Mouse (Mus musculus) cerebellum, adult 2 months (tissue): ENCODE results near the gene 1700061G19Rik. TPM values are rescaled to one million over a fixed set of nuclear protein-coding genes. Genes with fewer than 3 reads are reported as not detected.

ENCODE experiments used
- DNase-seq, 2 experiments: peaks; one replicate each; pipeline ENCODE4 v3.0.0; 2021
- H3K27ac ChIP-seq: fragments of 200-500 bp; 2 replicates; pipeline ENCODE4 v1.5.1; 2012; ENCODE audit warnings: low read length, control low read depth, inconsistent platforms; ENCODE audit not compliant: insufficient read depth
- H3K27me3 ChIP-seq: fragments of 200-500 bp; 2 replicates; pipeline ENCODE4 v1.6.1; 2012; ENCODE audit warnings: inconsistent platforms, mild to moderate bottlenecking, low read length, moderate library complexity; ENCODE audit not compliant: control insufficient read depth, insufficient read depth
- H3K4me1 ChIP-seq: fragments of 200-500 bp; 2 replicates; pipeline ENCODE4 v1.6.1; 2011; ENCODE audit warnings: low read length; ENCODE audit not compliant: control insufficient read depth, insufficient read depth
- H3K4me3 ChIP-seq: fragments of 200-500 bp; replicated peaks from 2 replicates; pipeline ENCODE3; 2011; ENCODE audit warnings: mild to moderate bottlenecking, low read depth, low read length, control low read depth; ENCODE audit not compliant: insufficient read depth
- CTCF ChIP-seq: fragments of 200-500 bp; IDR thresholded peaks from 2 replicates; pipeline ENCODE4 v1.5.1; 2011; ENCODE audit warnings: low read depth, mild to moderate bottlenecking, control low read depth, low read length, moderate library complexity, borderline replicate concordance; ENCODE audit not compliant: insufficient read depth
- POLR2A ChIP-seq: fragments of 200-500 bp; IDR thresholded peaks from 2 replicates; pipeline ENCODE4 v1.6.1; 2011; ENCODE audit warnings: low read length, control low read depth, borderline replicate concordance; ENCODE audit not compliant: insufficient read depth
- WGBS: fragments of 180-500 bp; shearing (Covaris S2); methylation state at CpG from one replicate; pipeline ENCODE4 v1.1.7; 2018; 5-methylcytosine and 5-hydroxymethylcytosine counted together
- polyA plus RNA-seq: library from polyadenylated mRNA; depleted of rRNA; stranded (reverse); fragments of >200 nt; gene quantifications from 2 replicates; pipeline ENCODE4 v1.2.3, GENCODE M21; 2012

1700061G19Rik gene
- polyA plus RNA-seq, 1 experiment = not detected

- H3K27ac ChIP-seq = no peak overlapping the region
- no peaks in the 10 kb centered on the region for H3K4me1 ChIP-seq
- WGBS = 69% methylated on average over 3 of the region's 3 CpGs
- DNase-seq = no peak
- no peak overlapping the region for H3K4me3 ChIP-seq
- TF ChIP-seq CTCF (no peak), POLR2A (no peak)
- no peaks in the 10 kb centered on the region for H3K27me3 ChIP-seq
These were observed 19.9 kb upstream of the 1700061G19Rik start for GRCm38 (mm10) chr17:56855421-56855820.

- H3K27me3 ChIP-seq = no peaks in the 10 kb centered on the region
- H3K27ac ChIP-seq = no peak overlapping the region
- TF ChIP-seq POLR2A (no peak), CTCF (peak; percentile 74)
- no peaks in the 10 kb centered on the region for H3K4me1 ChIP-seq
- DNase-seq = peak; percentile 32 to 46
- 47% methylated on average over 4 of the region's 4 CpGs for WGBS
- no peak overlapping the region for H3K4me3 ChIP-seq
These were observed 17.1 kb upstream of the 1700061G19Rik start for GRCm38 (mm10) chr17:56858216-56858615.

DNA sequence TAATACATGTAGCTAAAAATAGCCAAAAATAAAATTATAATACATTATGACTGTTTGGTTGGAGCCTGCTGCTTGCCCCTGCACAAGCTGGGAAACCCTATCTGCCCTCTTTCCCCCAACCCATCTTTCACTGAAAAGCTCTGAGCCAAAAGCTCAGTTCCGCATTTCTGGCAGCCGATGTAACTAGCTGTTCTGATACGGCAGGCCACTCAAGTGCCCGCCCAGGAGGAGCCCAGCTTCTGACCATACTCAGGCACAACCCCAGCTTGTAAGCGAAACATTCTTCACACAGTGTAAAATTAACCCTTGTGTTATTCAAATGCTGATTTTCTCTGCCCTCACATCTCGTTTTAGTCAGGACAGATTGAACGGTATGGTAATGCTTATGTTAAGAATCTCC lies 16.4 kb upstream of the 1700061G19Rik start:
- H3K4me1 ChIP-seq = no peaks in the 10 kb centered on the region
- 21% methylated on average over 7 of the region's 7 CpGs for WGBS
- TF ChIP-seq CTCF (no peak), POLR2A (no peak)
- no peak for DNase-seq
- H3K27ac ChIP-seq = no peak overlapping the region
- no peaks in the 10 kb centered on the region for H3K27me3 ChIP-seq
- no peak overlapping the region for H3K4me3 ChIP-seq

DNA sequence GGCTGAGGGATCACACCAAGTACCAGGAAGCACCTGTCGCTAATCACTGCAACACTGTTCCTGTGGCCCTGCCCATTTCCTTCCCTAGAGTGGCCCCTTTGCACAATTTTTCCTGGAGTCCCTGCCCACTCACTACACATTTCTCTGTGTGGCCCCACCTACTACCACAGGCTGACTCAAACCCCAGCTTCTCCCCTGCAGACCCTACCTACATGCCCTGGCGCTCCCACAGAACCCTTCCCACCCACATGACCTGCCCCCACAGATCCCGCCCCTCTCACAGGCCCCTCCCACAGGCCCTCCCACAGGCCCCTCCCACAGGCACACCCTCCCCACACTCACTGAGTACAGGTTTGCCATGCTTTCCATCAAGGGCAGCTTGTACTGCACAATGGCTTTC lies 14.1 kb upstream of the 1700061G19Rik start:
- Histone ChIP-seq H3K27me3 (no peaks in the 10 kb centered on the region), H3K4me1 (no peaks in the 10 kb centered on the region), H3K27ac (no peak overlapping the region), H3K4me3 (no peak overlapping the region)
- WGBS = 70% methylated on average over 3 of the region's 3 CpGs
- TF ChIP-seq CTCF (no peak), POLR2A (no peak)
- no peak for DNase-seq

GRCm38 (mm10) chr17:56866071-56866470 lies 9.2 kb upstream of the 1700061G19Rik start:
- Histone ChIP-seq H3K27me3 (no peaks in the 10 kb centered on the region), H3K27ac (no peak overlapping the region), H3K4me1 (no peaks in the 10 kb centered on the region), H3K4me3 (no peak overlapping the region)
- WGBS = 57% methylated on average over 7 of the region's 7 CpGs
- no peak for DNase-seq
- TF ChIP-seq CTCF (no peak), POLR2A (no peak)

DNA sequence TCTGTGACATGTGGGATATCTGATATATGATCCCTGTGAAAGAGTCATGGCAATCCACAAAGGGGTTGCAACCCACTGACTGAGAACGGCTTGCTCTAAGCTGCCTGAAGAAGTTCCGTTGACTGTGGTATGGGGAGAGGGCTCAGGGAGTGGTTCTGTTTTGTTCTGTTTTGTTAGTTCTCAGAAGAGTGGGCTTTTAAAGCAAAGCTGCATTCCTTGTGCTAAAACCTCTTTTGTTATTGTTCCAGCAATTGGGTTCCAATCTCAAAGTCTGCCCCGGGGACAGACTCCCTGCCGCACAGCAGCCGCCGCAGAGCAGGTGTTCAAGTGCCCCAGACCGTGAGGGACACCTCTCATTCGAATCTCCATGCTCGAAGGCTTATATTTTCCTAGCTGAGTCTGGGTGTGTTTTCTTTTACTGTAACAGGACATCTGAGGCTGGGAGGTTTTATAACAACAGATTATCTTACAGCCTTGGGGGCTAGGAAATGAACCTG lies 5.7 kb upstream of the 1700061G19Rik start:
- no peak for TF ChIP-seq POLR2A
- TF ChIP-seq CTCF = no peak
- 65% methylated on average over 9 of the region's 9 CpGs for WGBS
- no peaks in the 10 kb centered on the region for H3K27me3 ChIP-seq
- H3K4me3 ChIP-seq = no peak overlapping the region
- H3K27ac ChIP-seq = no peak overlapping the region
- no peak for DNase-seq
- no peaks in the 10 kb centered on the region for H3K4me1 ChIP-seq

GRCm38 (mm10) chr17:56870287-56870953 lies 4.9 kb upstream of the 1700061G19Rik start:
- DNase-seq = no peak
- TF ChIP-seq CTCF = no peak
- no peak for TF ChIP-seq POLR2A
- H3K4me1 ChIP-seq = no peaks in the 10 kb centered on the region
- no peaks in the 10 kb centered on the region for H3K27me3 ChIP-seq
- H3K27ac ChIP-seq = no peak overlapping the region
- no peak overlapping the region for H3K4me3 ChIP-seq
- 79% methylated on average over 15 of the region's 15 CpGs for WGBS

DNA sequence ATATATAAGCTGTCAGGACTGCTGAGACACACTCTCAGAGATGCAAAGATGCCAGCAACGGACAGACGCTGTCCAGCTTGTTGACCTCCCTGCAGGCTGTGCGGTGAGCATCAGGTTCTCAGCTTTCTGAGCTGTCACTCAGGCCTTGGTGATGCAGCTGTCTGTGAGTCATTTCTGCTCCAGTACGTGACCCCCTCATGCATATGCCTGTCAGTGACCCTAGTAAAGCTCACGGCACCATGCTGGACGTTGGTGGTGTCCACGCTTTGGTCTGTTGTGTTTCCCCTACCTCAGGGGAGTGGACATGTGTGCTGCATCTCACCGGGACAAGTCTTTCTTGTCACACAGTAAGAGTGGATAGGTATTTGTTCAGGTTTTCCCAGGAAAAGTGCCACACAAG lies 3.5 kb upstream of the 1700061G19Rik start:
- Histone ChIP-seq H3K27ac (no peak overlapping the region), H3K4me3 (no peak overlapping the region), H3K4me1 (no peaks in the 10 kb centered on the region), H3K27me3 (no peaks in the 10 kb centered on the region)
- TF ChIP-seq POLR2A (no peak), CTCF (no peak)
- 52% methylated on average over 8 of the region's 8 CpGs for WGBS
- DNase-seq = no peak
